Mouse (Mus musculus) C2C12 (cell line): ENCODE data around the gene Adgb.

Source experiments
- CTCF ChIP-seq: IDR thresholded peaks from one replicate; pipeline ENCODE4 v1.5.1; 2011; ENCODE audit not compliant: control insufficient read depth, insufficient read depth, insufficient read length
- FOSL1 ChIP-seq: IDR thresholded peaks from one replicate; pipeline ENCODE4 v1.8.0; 2011; ENCODE audit warnings: mild to moderate bottlenecking, low read length; ENCODE audit not compliant: poor library complexity, insufficient read depth, severe bottlenecking
- MYOG ChIP-seq: IDR thresholded peaks from one replicate; pipeline ENCODE4 v1.6.1; 2011; ENCODE audit not compliant: control insufficient read depth, insufficient read length; ENCODE audit errors: extremely low read depth

DNA sequence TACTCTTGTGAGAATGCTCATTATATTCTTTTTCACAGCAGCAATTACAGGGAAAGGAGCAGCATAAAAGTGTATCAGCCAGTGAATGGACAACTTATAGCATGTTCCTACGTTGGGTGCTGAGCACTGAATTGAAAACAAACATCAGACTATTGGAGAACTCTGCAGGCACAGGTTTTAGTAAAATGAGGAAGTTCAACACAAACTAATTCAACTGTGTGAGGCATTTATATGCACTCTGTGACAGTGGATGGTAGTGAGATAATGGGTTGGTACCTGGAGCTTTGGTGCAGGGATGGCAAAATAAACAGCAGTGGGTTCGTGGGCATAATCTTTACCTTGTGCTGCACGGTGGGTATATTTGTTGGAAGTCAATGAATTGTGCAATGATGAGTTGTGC, 121.6 kb downstream of the Adgb start:
- no peak for TF ChIP-seq MYOG
- no peak for TF ChIP-seq CTCF
- TF ChIP-seq FOSL1 = no peak
